8 mouse cellular contexts compared by ENCODE assay signal in genomic region chr3:107100811-107101455, GRCm38 (mm10). TPM values are rescaled to one million over a fixed set of nuclear protein-coding genes. Genes with fewer than 3 reads are reported as not detected.
DNase-seq lines count a peak whose midpoint lies in the region; ATAC-seq and TF ChIP-seq lines count a peak whose summit lies in the region.

Gene Kcna2 (plus strand): TSS chr3:107101146.

- no peaks in the 10 kb centered on the region for H3K4me1 ChIP-seq in heart, adult 2 months (ENCODE audit: control insufficient read depth, insufficient read depth, low read length)
- no peaks in the 10 kb centered on the region for H3K4me1 ChIP-seq in intestine, postnatal 0 days (replicated peaks; ENCODE audit: control insufficient read depth, insufficient read depth, low read length)
- peaks cover 23% of the 10 kb centered on the region for H3K4me1 ChIP-seq in midbrain, embryonic 16.5 days (ENCODE audit: control insufficient read depth, insufficient read depth, low read length)

- H3K36me3 ChIP-seq in heart, adult 2 months (ENCODE audit: control insufficient read depth, insufficient read depth, low read length): no peaks in the 10 kb centered on the region
- H3K36me3 ChIP-seq in intestine, postnatal 0 days (ENCODE audit: control insufficient read depth, insufficient read depth): no peaks in the 10 kb centered on the region
- H3K36me3 ChIP-seq in midbrain, embryonic 16.5 days (ENCODE audit: control insufficient read depth, insufficient read depth, low read length): no peaks in the 10 kb centered on the region; the same call in 1 of the 2 replicates

- H3K9me3 ChIP-seq in intestine, postnatal 0 days (ENCODE audit: control insufficient read depth): no peaks in the 10 kb centered on the region
- H3K9me3 ChIP-seq in midbrain, embryonic 16.5 days (replicated peaks; ENCODE audit: control insufficient read depth, low read length, poor library complexity, severe bottlenecking): no peaks in the 10 kb centered on the region

- 8% methylated on average over 16 of the region's 16 CpGs for WGBS in heart, adult 2 months
- 8% methylated on average over 16 of the region's 16 CpGs for WGBS in intestine, postnatal 0 days
- 4% methylated on average over 16 of the region's 16 CpGs for WGBS in midbrain, embryonic 16.5 days

- no peak for TF ChIP-seq POLR2A in heart, adult 2 months (IDR thresholded peaks at IDR 0.05; ENCODE audit: insufficient read depth, low read depth, low read length)

- intact Hi-C loops in heart, adult 2 months (cut with DNase I): no loop called here

- ATAC-seq in intestine, postnatal 0 days: no peak
- peak; percentile 19 for ATAC-seq in midbrain, embryonic 16.5 days
- no peak for ATAC-seq in erythroid progenitor cell, adult 5-6 weeks (replicated peaks; ENCODE audit: low FRiP score, poor library complexity, severe bottlenecking)

- no peak within 1 kb of the TSS for H3K9ac ChIP-seq in heart, adult 2 months (ENCODE audit: low read depth, low read length)
- no peak within 1 kb of the TSS for H3K9ac ChIP-seq in intestine, postnatal 0 days (ENCODE audit: low read depth, low read length)
- H3K9ac ChIP-seq in midbrain, embryonic 16.5 days (ENCODE audit: low read depth, low read length): peak within 1 kb of the TSS; percentile 88

- no peak for DNase-seq in heart, adult 2 months
- DNase-seq in heart, adult 18-20 months: no peak
- DNase-seq in thymus, postnatal 14 days: peak; percentile 49
- no peak for DNase-seq in thymus, postnatal 0 days (ENCODE audit: low spot score)
- no peak for DNase-seq in right cerebral cortex, postnatal 36 days (ENCODE audit: low spot score in 2 of 2)

- peak within 1 kb of the TSS; percentile 65 for H3K4me2 ChIP-seq in intestine, postnatal 0 days (replicated peaks; ENCODE audit: low read depth)
- H3K4me2 ChIP-seq in midbrain, embryonic 16.5 days (ENCODE audit: low read length): peak within 1 kb of the TSS; percentile 83

- no peak for TF ChIP-seq EP300 in heart, adult 2 months (IDR thresholded peaks at IDR 0.05; ENCODE audit: insufficient read depth, low read depth, low read length)

- no peak for TF ChIP-seq CTCF in heart, adult 2 months (IDR thresholded peaks at IDR 0.05)
- no peak for TF ChIP-seq CTCF in intestine, postnatal 0 days (IDR thresholded peaks at IDR 0.05; ENCODE audit: low read depth)

- H3K27ac ChIP-seq in heart, adult 2 months: no peak within 1 kb of the TSS
- H3K27ac ChIP-seq in intestine, postnatal 0 days (ENCODE audit: low read depth, low read length): no peak within 1 kb of the TSS
- peak within 1 kb of the TSS; percentile 91 for H3K27ac ChIP-seq in midbrain, embryonic 16.5 days (ENCODE audit: low read length)

- H3K79me2 ChIP-seq in heart, adult 2 months (replicated peaks; ENCODE audit: control insufficient read depth, insufficient read depth, low read length): no peaks in the 10 kb centered on the region

- H3K4me3 ChIP-seq in heart, adult 2 months: peak within 1 kb of the TSS; percentile 38
- H3K4me3 ChIP-seq in intestine, postnatal 0 days (ENCODE audit: low read depth, low read length): peak within 1 kb of the TSS; percentile 37
- H3K4me3 ChIP-seq in midbrain, embryonic 16.5 days (ENCODE audit: low read depth, low read length): peak within 1 kb of the TSS; percentile 87

- H3K27me3 ChIP-seq in heart, adult 2 months (ENCODE audit: control insufficient read depth, insufficient read depth, low read length): peaks cover 8% of the 10 kb centered on the region
- H3K27me3 ChIP-seq in intestine, postnatal 0 days (replicated peaks; ENCODE audit: control insufficient read depth, insufficient read depth, low read length): peaks cover 36% of the 10 kb centered on the region
- peaks cover 4% of the 10 kb centered on the region; the same call in 1 of the 2 replicates for H3K27me3 ChIP-seq in midbrain, embryonic 16.5 days (ENCODE audit: control insufficient read depth, insufficient read depth, low read depth, low read length)

RNA-seq across cellular contexts. Expression of gene Kcna2, which starts in this region (rescaled TPM):
- total RNA-seq in heart, adult 2 months (2021): 1 to 10 TPM; 1.0 to 1.6 TPM
- 1.1 and 1.6 TPM in 2 replicates for polyA plus RNA-seq in heart, adult 2 months (2012; rRNA removed)
- 1 to 10 TPM in 1 of 2 experiments, under 1 TPM in 1; 0.92 to 1.2 TPM for total RNA-seq in heart, adult 18-20 months (2021)
- polyA plus RNA-seq in thymus, postnatal 0 days (2015; fragmentation: Nextera tagmentation; extraction: Ambion mirVana): 0.18 and 0.29 TPM in 2 replicates
- 0.05 and 0.07 TPM in 2 replicates for polyA plus RNA-seq in intestine, postnatal 0 days (2015; fragmentation: Nextera tagmentation; extraction: Ambion mirVana)
- polyA plus RNA-seq in midbrain, embryonic 16.5 days (2015; fragmentation: Nextera tagmentation; extraction: Ambion mirVana): 1.6 TPM in 2 replicates
- 2.1 and 2.5 TPM in 2 replicates for total RNA-seq in erythroid progenitor cell, adult 5-6 weeks (2015; ENCODE audit: low replicate concordance)
- total RNA-seq in erythroid progenitor cell, adult 5-6 weeks (2017; ENCODE audit: low replicate concordance): 0.61 and 1.5 TPM in 2 replicates

Comparison
In these comparisons a context has a peak if more than half of its experiments do, and no peak if none do; other contexts are left out.
1. H3K4me3 ChIP-seq: peak in every context shown above with its lines; median percentile 87 in midbrain, embryonic 16.5 days; 38 in heart, adult 2 months; 37 in intestine, postnatal 0 days.